Mouse (Mus musculus): ENCODE measurements around the gene Ninj1. TPM values are rescaled to one million over a fixed set of nuclear protein-coding genes. Genes with fewer than 3 reads are reported as not detected.

The Ninj1 gene
- total RNA-seq (2021): 10 to 100 TPM; 12.4 to 16.8 TPM
- long read RNA-seq, experiment 1, transcript Ninj1-201 (4 exons, 1,187 nt): major isoform, 17 of 17 reads
- long read RNA-seq, experiment 1, partial matches to known transcripts: 0 of 17 reads
- long read RNA-seq, experiment 1, other reads (novel, unspliced or antisense): 0 of 17 reads
- long read RNA-seq, experiment 2, transcript Ninj1-201 (4 exons, 1,187 nt): major isoform, 34 of 35 reads
- long read RNA-seq, experiment 2, partial matches to known transcripts: 0 of 35 reads
- long read RNA-seq, experiment 2, other reads (novel, unspliced or antisense): 0 of 35 reads

GRCm38 (mm10) chr13:49187288-49188218 is at the start of gene Ninj1:
Ninj1 (plus strand) TSS chr13:49187485.
- DNase-seq: peak; percentile 91
- intact Hi-C loops (cut with DNase I; ENCODE audit: low total_unique reads): no loop called here

- no peak for DNase-seq
These were observed 46.7 kb upstream of the Ninj1 start for GRCm38 (mm10) chr13:49140567-49140966.

GRCm38 (mm10) chr13:49142396-49142795 is 44.9 kb upstream of the Ninj1 start:
- DNase-seq: no peak
- intact Hi-C loops (cut with DNase I; ENCODE audit: low total_unique reads): no loop called here

More at GRCm38 (mm10) chr13:49140567-49140966, 46.7 kb upstream of the Ninj1 start:
- intact Hi-C loops (cut with DNase I; ENCODE audit: low total_unique reads): no loop called here

GRCm38 (mm10) chr13:49143323-49143722 is 44.0 kb upstream of the Ninj1 start:
- DNase-seq: no peak
- intact Hi-C loops (cut with DNase I; ENCODE audit: low total_unique reads): no loop called here

- DNase-seq: peak; percentile 32
- intact Hi-C loops (cut with DNase I; ENCODE audit: low total_unique reads): no loop called here
These were observed 42.8 kb upstream of the Ninj1 start for GRCm38 (mm10) chr13:49144451-49144850.

- intact Hi-C loops (cut with DNase I; ENCODE audit: low total_unique reads): no loop called here
- DNase-seq: peak; percentile 77
These were observed 41.9 kb upstream of the Ninj1 start for GRCm38 (mm10) chr13:49145396-49145795.

GRCm38 (mm10) chr13:49146040-49146697 is 41.1 kb upstream of the Ninj1 start:
- intact Hi-C loops (cut with DNase I; ENCODE audit: low total_unique reads): no loop called here

GRCm38 (mm10) chr13:49146698-49147006 is 40.6 kb upstream of the Ninj1 start:
- intact Hi-C loops (cut with DNase I; ENCODE audit: low total_unique reads): no loop called here
- no peak for DNase-seq

More at GRCm38 (mm10) chr13:49146040-49146697, 41.1 kb upstream of the Ninj1 start:
- DNase-seq: no peak

- peak; percentile 43 for DNase-seq
- intact Hi-C loops (cut with DNase I; ENCODE audit: low total_unique reads): no loop called here
These were observed 40.1 kb upstream of the Ninj1 start for GRCm38 (mm10) chr13:49147007-49147857.

GRCm38 (mm10) chr13:49147858-49148226 is 39.4 kb upstream of the Ninj1 start, which contains the start of gene Wnk2:
Wnk2 (minus strand) TSS chr13:49148014.
- intact Hi-C loops (cut with DNase I; ENCODE audit: low total_unique reads): no loop called here
- peak; percentile 69 for DNase-seq

GRCm38 (mm10) chr13:49148687-49149086 is 38.6 kb upstream of the Ninj1 start:
- intact Hi-C loops (cut with DNase I; ENCODE audit: low total_unique reads): no loop called here
- no peak for DNase-seq

GRCm38 (mm10) chr13:49154028-49154427 is 33.3 kb upstream of the Ninj1 start:
- intact Hi-C loops (cut with DNase I; ENCODE audit: low total_unique reads): no loop called here
- no peak for DNase-seq

GRCm38 (mm10) chr13:49154621-49155020 is 32.7 kb upstream of the Ninj1 start:
- DNase-seq: no peak
- intact Hi-C loops (cut with DNase I; ENCODE audit: low total_unique reads): no loop called here

GRCm38 (mm10) chr13:49156645-49157044 is 30.6 kb upstream of the Ninj1 start:
- intact Hi-C loops (cut with DNase I; ENCODE audit: low total_unique reads): no loop called here
- no peak for DNase-seq

GRCm38 (mm10) chr13:49158040-49158713 is 29.1 kb upstream of the Ninj1 start:
- intact Hi-C loops (cut with DNase I; ENCODE audit: low total_unique reads): no loop called here
- no peak for DNase-seq

- intact Hi-C loops (cut with DNase I; ENCODE audit: low total_unique reads): no loop called here
- no peak for DNase-seq
These were observed 26.0 kb upstream of the Ninj1 start for GRCm38 (mm10) chr13:49161236-49161635.

- intact Hi-C loops (cut with DNase I; ENCODE audit: low total_unique reads): no loop called here
- DNase-seq: no peak
These were observed 24.6 kb upstream of the Ninj1 start for GRCm38 (mm10) chr13:49162722-49163121.

GRCm38 (mm10) chr13:49163645-49164044 is 23.6 kb upstream of the Ninj1 start:
- intact Hi-C loops (cut with DNase I; ENCODE audit: low total_unique reads): no loop called here
- DNase-seq: no peak

- intact Hi-C loops (cut with DNase I; ENCODE audit: low total_unique reads): no loop called here
- no peak for DNase-seq
These were observed 20.2 kb upstream of the Ninj1 start for GRCm38 (mm10) chr13:49167081-49167480.
